Mouse (Mus musculus) ovary, postnatal 14 days (tissue): Measurements from ENCODE around the gene Sh3pxd2a.

Experiments used
- DNase-seq: peaks from one replicate; pipeline ENCODE4 v3.0.0; 2022; ENCODE audit warnings: low spot score

Sh3pxd2a gene

DNA sequence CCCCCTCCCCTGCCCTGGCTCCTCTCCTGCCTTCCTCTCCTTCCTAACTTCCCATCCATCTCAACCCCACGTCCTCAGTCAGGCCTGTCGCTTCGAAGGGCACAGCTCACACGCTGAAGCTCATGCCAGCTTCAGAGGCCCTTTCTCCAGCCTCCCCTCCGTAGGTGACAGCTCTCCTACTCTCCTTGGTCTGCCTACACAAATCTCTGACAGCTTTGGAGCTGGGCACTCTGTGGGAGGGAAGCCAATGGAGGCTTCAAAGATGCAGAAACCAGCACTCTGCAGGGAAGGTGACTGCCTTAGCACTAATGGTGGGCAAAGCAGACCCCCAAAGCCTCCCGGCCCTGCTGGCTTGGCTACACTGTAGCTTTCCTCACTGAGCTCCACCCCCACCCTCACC is 128.9 kb downstream of the Sh3pxd2a start:
- DNase-seq, result no peak

DNA sequence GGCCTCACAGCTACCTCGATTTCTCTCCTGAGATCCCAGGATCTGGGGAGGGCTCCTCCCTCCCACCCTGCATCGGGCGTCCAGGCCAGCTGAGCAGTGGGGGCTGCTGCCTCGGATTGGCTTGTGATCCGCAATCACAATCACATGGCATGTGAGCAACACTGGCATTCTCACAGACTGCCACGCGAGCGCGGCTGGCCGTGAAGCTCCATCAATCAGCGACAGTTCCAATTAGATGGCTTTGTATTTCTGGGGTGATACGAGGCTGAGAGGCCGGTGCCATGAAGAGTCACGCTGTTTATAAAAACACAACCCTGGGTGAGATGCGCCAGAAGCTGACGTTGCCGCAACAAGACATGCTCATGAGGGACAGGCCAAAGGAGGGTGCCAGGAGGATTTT is 129.5 kb downstream of the Sh3pxd2a start:
- DNase-seq, result no peak

DNA sequence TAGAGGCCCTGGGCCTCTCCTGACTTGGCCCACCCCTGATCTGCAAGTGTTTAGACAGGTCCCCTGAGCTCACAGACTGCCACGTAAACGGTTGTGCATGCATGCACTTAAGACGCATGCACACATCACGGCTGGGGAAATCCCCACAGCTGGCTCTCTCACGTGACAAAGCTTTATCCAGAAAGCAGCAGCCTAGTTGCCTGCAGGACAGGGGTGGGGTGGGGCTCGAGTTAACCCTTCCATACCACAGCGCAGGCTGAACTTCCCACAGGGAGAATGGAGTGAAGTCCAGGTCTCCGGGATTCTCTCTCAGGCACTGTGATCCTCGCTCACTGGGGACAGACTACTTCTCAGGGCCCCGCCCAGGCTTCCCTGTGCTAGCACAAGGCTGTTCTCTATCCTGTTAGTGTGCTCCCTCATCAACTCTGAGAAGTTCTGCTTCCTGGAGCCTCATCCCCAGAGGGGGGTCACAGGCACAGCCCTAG is 133.4 kb downstream of the Sh3pxd2a start:
- no peak for DNase-seq

DNA sequence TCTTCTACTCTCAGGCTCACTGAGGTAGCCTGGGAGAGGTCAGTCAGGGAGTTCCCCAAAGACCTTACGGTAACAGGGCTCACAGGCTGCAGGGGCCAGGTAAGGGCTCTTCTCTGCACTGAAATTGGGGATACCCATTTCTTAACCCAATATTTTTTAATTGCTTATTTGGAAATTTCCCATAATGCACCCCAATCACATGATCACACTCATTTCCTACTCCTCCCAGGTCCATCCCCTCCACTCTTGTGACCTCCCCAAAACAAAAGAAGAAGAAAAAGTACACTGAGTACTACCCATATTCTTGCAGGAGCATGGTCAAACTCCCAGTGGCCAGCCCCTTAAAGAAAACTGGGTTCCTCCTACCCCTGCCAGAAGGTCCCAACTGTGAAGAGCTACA is 135.1 kb downstream of the Sh3pxd2a start:
- no peak for DNase-seq

- no peak for DNase-seq
Measured at GRCm38 (mm10) chr19:47327896-47328882, 136.0 kb downstream of the Sh3pxd2a start.

DNA sequence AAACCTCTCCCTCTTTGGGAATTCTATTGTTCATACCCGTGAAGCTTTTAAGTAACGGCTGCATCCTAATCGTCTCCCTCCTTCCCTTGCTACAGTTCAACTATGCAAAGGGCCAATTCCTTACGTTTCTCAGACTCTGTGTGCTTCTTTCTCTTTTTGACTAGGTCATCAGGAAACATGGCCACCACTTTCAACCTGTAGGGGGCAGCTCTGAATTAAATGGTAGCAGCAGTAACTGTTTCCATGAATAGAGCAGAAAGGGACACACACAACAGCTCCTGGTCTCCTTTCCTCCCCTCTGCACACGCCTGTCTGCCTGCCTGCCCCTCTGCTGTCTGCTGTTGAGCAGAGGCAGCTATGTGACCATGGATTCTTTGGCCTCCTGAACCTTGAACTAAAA is 138.3 kb downstream of the Sh3pxd2a start:
- no peak for DNase-seq

- DNase-seq, result no peak
Measured at GRCm38 (mm10) chr19:47323096-47323849, 140.9 kb downstream of the Sh3pxd2a start.

DNA sequence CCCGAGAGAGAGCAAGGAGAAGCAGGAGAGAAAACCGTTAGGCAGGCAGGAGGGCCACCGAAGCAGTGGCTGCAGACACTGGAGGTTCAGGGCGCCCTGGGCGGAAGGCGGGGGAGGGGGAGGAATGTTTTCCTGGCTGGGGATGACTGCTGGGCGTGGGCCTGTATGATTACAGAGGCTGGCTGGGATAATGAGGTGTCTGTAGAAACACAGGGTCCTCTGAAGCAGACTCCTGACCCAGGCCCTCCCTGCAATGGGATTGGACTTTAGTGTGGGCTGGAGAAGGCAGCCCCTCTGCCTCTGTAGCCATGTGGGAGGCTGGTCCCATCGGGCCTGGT is 143.9 kb downstream of the Sh3pxd2a start:
- no peak for DNase-seq

GRCm38 (mm10) chr19:47319521-47320330 is 144.5 kb downstream of the Sh3pxd2a start:
- DNase-seq, result no peak

GRCm38 (mm10) chr19:47319061-47319460 is 145.1 kb downstream of the Sh3pxd2a start:
- no peak for DNase-seq

GRCm38 (mm10) chr19:47317063-47317938 is 146.9 kb downstream of the Sh3pxd2a start:
- DNase-seq, result no peak

DNA sequence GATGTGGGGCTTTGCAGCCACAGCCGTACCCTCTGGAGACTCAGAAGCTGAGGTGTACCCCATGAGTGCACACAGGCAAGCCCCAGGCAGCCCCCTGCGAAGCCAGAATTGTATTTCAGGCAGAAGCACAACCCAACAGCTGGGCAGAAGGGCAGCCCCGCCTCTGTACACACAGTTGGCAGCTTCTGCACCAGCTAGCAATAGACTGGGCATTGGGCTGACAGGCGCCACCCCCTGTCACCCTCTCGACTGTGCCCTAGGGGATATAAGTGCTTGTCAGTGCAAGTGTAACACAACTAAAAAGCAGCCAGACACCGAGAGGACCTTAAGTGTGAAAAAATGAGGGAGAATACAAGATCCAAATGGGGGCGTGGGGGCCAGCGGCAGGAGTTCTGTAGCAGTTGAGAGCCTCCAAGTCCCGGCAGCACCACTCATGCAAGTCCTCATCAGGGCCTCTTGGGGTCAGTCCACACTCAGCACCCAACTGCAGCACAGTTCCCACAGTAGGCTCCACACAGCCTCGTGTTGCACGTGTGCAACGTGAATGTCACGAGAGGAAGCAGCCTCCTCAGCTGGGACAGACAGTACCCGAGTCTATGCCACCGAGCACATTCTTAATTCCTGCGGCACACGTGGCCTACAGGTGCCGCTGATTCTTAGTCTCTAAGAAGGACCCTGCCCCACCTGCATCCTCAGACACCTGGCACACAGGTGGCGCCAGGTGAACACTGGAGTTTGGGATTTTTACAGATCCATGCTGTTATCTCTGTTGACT is 147.7 kb downstream of the Sh3pxd2a start:
- no peak for DNase-seq

DNA sequence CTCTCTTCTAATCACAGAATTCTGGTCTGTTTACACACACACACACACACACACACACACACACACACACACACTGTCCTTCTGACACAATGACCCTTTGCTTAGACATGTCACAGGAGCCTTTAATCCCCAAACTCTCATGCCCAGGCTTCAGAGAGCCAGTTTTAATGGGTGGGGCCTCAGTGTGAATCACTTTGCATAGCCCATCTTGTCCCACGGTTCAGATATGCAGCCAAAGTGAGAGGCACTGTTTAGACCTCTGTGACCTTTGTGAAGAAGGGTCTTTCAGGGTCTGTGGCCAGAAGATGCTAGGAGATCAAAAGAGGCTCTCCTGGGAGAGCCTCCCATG is 148.3 kb downstream of the Sh3pxd2a start:
- no peak for DNase-seq

- no peak for DNase-seq
Measured at GRCm38 (mm10) chr19:47315091-47315916, 148.9 kb downstream of the Sh3pxd2a start.

DNA sequence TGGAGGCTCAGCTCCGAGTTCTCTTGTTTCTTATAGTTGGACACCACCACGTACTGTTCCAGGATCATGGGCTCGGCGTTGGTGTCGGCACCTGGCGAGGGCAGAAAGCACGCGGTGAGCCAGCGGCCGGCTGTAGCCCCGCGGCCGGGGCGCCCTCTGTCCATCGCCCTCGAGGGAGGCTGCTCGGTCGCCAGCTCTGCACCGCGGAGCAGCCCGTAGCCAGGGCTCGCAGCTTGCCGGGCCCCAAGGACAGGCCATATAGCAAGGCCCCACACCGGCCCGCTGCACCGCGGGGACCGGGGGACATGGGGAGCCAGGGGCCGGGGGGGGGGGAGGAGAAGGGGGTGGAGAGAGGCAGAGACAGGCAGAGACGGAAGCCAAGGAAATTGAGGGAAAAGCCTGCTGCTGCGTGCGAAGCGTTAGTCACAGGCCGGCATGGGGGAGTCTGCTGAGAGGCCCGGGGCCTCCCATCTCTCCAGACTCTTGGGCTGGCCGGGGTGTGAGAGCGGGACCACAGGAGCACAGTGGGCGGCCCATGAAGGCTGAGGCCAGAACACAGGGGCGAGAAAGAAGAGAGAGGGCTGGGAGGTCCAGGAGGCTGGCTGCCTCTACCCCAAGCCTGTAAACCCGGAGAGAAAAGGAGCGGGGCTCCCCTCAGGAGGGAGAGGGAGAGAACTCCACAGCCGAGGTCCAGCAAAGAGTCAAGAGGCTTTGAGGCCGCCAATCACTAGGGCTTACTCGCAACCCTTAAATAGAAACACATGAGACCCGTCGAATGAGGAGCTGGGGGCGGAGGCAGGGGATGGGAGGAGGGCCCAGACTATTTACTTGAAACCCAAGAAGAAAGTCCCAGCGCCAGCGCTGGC is 149.9 kb downstream of the Sh3pxd2a start:
- peak; percentile 66 for DNase-seq

DNA sequence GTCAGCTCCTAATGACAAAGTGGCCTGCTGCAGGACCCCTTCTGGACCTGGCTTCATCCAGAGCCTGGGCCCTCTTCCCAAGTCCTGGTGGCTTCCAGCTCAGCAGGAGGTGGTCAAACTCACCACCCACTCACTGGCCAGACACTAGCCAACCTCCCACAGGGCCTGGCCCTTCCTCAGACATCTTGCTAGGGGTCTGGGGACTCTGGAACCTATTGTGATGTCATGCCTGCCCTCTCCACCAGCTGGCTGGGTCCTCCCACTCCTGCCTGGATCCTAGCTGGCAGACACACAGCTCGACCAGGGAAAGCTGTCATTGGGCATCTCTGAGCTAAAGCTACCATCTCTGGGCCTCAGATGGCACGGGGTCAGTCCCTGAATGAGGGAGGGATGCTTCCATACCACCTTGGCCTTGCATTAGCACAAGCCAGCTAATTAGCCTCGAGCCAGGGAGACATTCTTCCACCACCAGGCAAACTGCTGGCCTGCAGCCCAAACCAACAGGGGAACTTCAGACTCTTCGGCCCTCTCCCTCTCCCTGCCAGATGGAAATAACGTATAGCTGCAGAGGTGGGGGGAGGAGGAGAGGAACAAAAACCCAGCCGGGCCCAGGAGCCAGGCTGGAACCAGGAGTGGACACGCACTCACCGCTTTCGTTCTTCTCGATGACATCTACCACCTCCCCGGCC is 150.7 kb downstream of the Sh3pxd2a start:
- DNase-seq, result no peak

DNA sequence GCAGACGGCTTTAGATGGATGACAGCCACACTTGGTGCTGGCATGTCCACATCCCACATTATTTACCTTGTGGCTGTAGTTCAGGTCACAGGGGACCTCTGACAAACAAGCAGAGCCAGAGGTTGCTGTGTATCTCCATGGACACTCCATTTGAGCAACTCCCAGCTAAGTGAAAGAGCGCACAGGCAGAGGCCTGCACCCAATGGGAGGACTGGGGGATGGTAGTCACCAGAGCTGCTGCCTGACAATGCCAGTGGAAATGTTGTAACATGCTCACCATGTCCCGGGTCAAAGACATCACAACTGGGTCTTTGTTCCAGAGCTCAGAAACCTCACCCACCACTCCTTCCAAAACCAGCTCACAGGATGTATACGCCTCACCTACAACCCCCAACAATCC is 153.0 kb downstream of the Sh3pxd2a start:
- no peak for DNase-seq

DNA sequence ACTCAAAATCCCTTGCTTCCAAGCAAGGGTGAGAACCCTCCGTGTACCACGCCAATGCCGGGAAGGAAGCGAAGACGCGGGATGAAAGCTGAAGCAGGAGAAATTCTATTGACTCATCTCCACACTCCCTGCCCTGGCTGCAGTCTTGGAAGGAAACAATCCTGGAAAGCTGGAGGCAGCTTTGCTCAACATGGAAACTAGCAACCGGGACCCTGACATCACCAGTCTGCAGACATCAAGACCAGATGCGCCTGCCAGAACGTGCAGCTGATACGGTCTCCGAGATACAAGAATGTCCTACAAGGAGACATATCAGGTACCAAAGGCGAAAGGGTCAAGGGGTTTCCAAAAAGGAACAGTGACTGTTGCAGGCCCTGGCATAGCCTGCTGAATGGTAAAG is 154.4 kb downstream of the Sh3pxd2a start:
- no peak for DNase-seq
